Mouse (Mus musculus) liver, embryonic 14.5 days (tissue): Measurements from ENCODE around the gene Pecam1.

Experiments used
- CTCF ChIP-seq: IDR thresholded peaks from 2 replicates; pipeline ENCODE4 v1.5.1; 2016; ENCODE audit warnings: antibody characterized with exemption, low read depth, control low read depth
- EP300 ChIP-seq: IDR thresholded peaks from 2 replicates; pipeline ENCODE4 v1.6.1; 2016; ENCODE audit warnings: antibody characterized with exemption, low read depth

- TF ChIP-seq EP300 (no peak), CTCF (no peak)
Observed at GRCm38 (mm10) chr11:106607316-106607715, 143.1 kb downstream of the Pecam1 start.
